Mouse (Mus musculus) left cerebral cortex, adult 2 months (tissue): ENCODE data around the gene Ctdnep1. TPM values are rescaled to one million over a fixed set of nuclear protein-coding genes. Genes with fewer than 3 reads are reported as not detected.

Experiments
- DNase-seq, 2 experiments: peaks; one replicate each; pipeline ENCODE4 v3.0.0; 2021 to 2022; ENCODE audit warnings: low spot score in 2 of 2, mixed read lengths in 1 of 2; ENCODE audit errors: extremely low spot score in 1 of 2
- H3K27ac ChIP-seq: fragments of 200-600 bp; 2 replicates; pipeline ENCODE4 v1.8.1; 2022
- H3K4me3 ChIP-seq: fragments of 200-600 bp; 2 replicates; pipeline ENCODE4 v1.8.1; 2022
- CTCF ChIP-seq: fragments of 200-600 bp; IDR thresholded peaks from 2 replicates; pipeline ENCODE4 v1.8.1; 2022; ENCODE audit warnings: antibody characterized with exemption, mild to moderate bottlenecking, moderate library complexity
- intact Hi-C: fragments of 180-260 bp; cut with DNase I; formaldehyde crosslinking; loops from one replicate; pipeline ENCODE4 v1.15.1; 2025
- long read RNA-seq, 2 experiments: library from polyadenylated mRNA; stranded (forward); transcript quantifications; one replicate each; pipeline ENCODE4 v2.0.0; 2021; ENCODE audit warnings: borderline mapping rate in 2 of 2
- total RNA-seq, 2 experiments: library from RNA; stranded (reverse); gene quantifications; 2 replicates each; pipeline ENCODE4 v1.2.3; 2021

The Ctdnep1 gene
- 100 to 1,000 TPM; 116 to 124 TPM for total RNA-seq
- long read RNA-seq, experiment 1, transcript Ctdnep1-201 (8 exons, 1,627 nt) = major isoform, 18 of 30 reads
- long read RNA-seq, experiment 1, partial matches to known transcripts = 4 of 30 reads
- long read RNA-seq, experiment 1, other reads (novel, unspliced or antisense) = 7 of 30 reads
- long read RNA-seq, experiment 2, transcript Ctdnep1-201 (8 exons, 1,627 nt) = major isoform, 14 of 22 reads
- long read RNA-seq, experiment 2, partial matches to known transcripts = 2 of 22 reads
- long read RNA-seq, experiment 2, other reads (novel, unspliced or antisense) = 6 of 22 reads

- TF ChIP-seq CTCF = no peak
- DNase-seq = peak in 1 of 2 experiments; percentile 43
- intact Hi-C loops = loop anchor here (1.0 to 2.0 kb wide), 4 partner anchors 14 to 222 kb away; partner anchors contain the start of genes Eif5a, Phf23 and Ybx2
- peak within 1 kb of the TSS; percentile 95 for H3K27ac ChIP-seq
- peak within 1 kb of the TSS; percentile 61 for H3K4me3 ChIP-seq
These were observed at the start of gene Ctdnep1 for GRCm38 (mm10) chr11:69981141-69981762. TSS of gene Ctdnep1 (plus strand) at chr11:69981156.

DNA sequence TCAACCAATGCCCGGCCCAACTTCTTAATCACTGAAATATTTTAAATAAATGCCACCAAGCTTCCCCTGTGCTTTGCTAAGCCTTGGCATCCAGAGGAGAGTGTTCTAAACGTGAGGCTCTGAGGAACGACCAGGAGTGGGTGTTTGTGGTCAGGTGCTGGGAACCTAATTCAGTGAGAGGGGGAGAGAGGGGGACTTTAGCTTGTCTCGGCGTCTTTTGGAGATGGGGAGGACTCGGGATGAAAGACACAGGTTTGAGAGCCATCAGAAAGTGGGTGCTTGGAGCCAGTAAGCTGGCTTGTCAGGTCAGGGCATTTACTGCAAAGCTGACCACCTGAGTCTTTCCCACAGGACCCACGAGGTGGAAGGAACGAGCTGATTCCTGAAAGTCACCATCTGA is 49.2 kb upstream of the Ctdnep1 start:
- Histone ChIP-seq H3K27ac (no peak overlapping the region), H3K4me3 (no peak overlapping the region)
- intact Hi-C loops = loop anchor here (5.0 kb wide), 1 partner anchor 126 kb away; no protein-coding TSS in a partner anchor
- TF ChIP-seq CTCF = no peak
- no peak for DNase-seq

DNA sequence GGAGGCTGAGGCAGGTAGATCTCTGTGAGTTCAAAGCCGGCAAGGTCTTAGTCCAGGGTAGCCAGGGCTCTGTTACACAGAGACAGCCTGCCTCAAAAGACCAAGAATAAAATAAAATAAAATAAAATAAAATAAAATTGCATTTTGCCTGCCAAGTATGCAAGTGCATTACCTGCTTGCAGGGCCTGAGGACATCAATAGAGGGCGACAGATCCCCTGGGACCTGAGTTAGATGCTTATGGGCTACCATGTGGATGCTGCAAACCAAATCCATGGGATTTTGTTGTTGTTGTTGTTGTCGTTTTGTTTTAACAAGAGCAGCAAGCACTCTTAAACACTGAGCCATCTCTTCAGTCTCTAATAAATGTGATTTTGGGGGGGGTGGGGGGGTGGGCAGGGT is 48.7 kb upstream of the Ctdnep1 start:
- no peak overlapping the region for H3K4me3 ChIP-seq
- DNase-seq = no peak
- intact Hi-C loops = loop anchor here (5.0 kb wide), 1 partner anchor 125 kb away; no protein-coding TSS in a partner anchor

DNA sequence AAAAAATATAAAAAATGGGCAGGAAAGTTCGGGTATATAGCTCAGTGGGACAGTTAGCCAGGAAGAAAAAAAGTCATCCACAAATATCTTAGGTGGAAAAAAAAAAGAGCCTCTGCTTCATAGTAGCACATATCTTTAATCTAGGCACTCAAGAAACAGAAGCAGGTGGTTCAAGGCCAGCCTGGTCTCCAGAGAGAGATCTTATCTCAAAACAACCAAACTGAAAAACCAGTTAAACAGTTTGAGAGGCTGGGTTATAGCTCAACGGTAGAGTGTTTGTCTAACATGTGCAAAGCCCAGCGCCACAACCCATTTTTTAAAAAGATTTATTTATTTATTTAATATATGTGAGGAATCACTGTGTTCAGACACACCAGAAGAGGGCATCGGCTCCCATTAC is 47.9 kb upstream of the Ctdnep1 start:
- H3K27ac ChIP-seq = no peak overlapping the region
- DNase-seq = no peak
- intact Hi-C loops = loop anchor here (5.0 kb wide), 1 partner anchor 124 kb away; no protein-coding TSS in a partner anchor
- TF ChIP-seq CTCF = no peak
- no peak overlapping the region for H3K4me3 ChIP-seq

More for the DNA sequence above, 48.7 kb upstream of the Ctdnep1 start:
- TF ChIP-seq CTCF = peak; percentile 42
- no peak overlapping the region for H3K27ac ChIP-seq

- peak; percentile 91 for TF ChIP-seq CTCF
- peak; percentile 80 to 93 for DNase-seq
- H3K27ac ChIP-seq = no peak overlapping the region
- intact Hi-C loops = loop anchor here (1.0 to 5.0 kb wide), 4 partner anchors 15 to 279 kb away; partner anchors contain the start of genes Ctdnep1 and Slc16a11
- no peak overlapping the region for H3K4me3 ChIP-seq
These were observed 46.8 kb upstream of the Ctdnep1 start for GRCm38 (mm10) chr11:69934169-69934568.

- no peak for TF ChIP-seq CTCF
- no peak for DNase-seq
- no peak overlapping the region for H3K4me3 ChIP-seq
- no peak overlapping the region for H3K27ac ChIP-seq
- intact Hi-C loops = loop anchor here (1.0 to 5.0 kb wide), 4 partner anchors 15 to 278 kb away; partner anchors contain the start of genes Ctdnep1 and Slc16a11
These were observed 46.3 kb upstream of the Ctdnep1 start for GRCm38 (mm10) chr11:69934681-69935080.

DNA sequence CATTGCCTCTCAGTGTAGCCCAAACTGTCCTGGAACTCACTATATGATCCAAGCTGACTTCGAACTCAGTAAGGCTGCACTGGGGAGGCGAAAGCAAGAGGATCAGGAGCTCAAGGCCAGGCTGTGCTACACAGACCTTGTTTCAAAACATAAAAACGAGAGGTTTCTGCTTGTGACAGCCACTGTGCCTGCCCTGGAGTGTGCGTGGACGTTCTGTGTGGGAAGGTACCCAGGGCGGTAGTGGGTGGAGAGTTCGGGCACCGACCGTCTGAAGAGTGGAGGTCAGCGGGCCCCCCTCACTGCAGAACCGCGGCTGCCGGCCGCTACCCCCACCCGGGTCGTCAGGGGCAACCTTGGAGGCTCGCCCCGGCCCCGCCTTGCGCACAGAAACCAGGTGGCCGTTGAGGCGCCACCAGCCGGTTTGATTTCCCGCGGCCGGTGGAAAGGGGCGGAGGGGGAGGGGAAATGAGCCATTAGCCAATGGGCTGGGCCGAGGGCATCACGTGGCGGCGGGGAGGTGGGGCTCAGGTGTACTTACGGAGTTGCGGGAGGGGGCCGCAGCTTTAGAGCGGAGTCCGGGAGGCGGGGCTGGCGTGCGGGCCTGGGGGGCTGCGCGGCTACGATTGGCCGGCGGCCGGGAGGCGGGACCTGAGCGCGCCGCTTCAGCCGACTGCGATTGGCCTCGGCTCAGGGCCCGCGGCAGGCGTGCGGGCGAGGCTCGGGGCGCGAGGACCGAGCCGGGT is 45.6 kb upstream of the Ctdnep1 start, which contains the start of gene Ybx2:
Gene Ybx2, plus strand, starts transcription at position 660 of the 743 bp plus-strand sequence.
- TF ChIP-seq CTCF = no peak
- intact Hi-C loops = loop anchor here (2.0 kb wide), 2 partner anchors 45 to 277 kb away; partner anchors contain the start of genes Ctdnep1 and Slc16a11
- Histone ChIP-seq H3K4me3 (peak within 1 kb of the TSS; percentile 47), H3K27ac (no peak within 1 kb of the TSS)
- DNase-seq = peak; percentile 85 to 88

DNA sequence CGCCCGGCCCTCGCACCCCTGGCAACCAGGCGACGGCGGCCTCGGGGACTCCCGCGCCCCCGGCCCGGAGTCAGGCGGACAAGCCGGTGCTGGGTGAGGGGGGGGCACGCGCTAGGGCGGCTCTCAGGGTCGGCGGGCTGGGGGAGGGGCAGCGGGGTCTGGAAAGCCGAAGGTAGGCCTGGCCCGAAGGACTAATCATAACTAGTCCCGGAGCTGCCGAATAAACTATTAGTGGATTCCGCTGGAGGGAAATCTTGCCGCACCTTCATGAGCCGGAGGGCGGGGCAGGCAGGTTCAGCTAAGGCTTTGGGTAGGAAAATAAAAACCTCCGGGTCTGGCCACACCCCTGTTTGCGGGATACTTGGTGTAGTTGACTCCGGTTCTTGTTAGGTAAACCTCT is 44.8 kb upstream of the Ctdnep1 start:
- intact Hi-C loops = no loop called here
- Histone ChIP-seq H3K4me3 (peak overlapping the region; percentile 47), H3K27ac (no peak overlapping the region)
- TF ChIP-seq CTCF = no peak
- no peak for DNase-seq

DNA sequence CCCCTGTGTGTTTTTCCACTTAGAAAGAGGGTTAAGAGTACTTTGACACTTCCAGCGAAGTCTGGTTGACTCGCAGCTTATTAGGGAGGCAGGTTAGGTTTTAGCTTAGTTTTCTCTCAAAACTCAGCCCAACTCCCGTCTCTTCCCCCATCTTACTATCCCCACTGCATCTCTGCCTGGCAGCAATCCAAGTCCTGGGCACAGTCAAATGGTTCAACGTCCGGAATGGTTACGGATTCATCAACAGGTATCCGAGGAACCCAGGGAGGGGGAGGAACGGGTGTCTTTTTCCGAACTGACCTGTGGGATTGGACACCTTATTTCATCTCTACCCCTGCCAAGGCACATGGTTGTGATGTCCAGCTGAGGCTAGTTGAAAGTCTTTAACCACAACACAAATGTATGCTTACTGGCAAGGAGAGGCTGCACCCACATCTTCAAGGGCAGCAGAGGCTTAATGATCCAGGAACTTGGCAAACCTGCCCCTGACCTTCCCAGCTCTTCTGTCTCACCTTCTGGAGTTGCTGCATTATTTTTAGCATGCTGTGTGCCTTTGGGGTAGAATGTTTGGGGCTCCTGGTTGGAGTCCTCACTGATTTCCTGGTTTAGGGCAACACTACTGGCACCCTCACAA is 44.1 kb upstream of the Ctdnep1 start:
- Histone ChIP-seq H3K4me3 (no peak overlapping the region), H3K27ac (no peak overlapping the region)
- no peak for DNase-seq
- intact Hi-C loops = no loop called here
- no peak for TF ChIP-seq CTCF

GRCm38 (mm10) chr11:69937385-69937784 is 43.6 kb upstream of the Ctdnep1 start:
- Histone ChIP-seq H3K27ac (no peak overlapping the region), H3K4me3 (no peak overlapping the region)
- DNase-seq = no peak
- no peak for TF ChIP-seq CTCF
- intact Hi-C loops = no loop called here

GRCm38 (mm10) chr11:69937834-69938233 is 43.1 kb upstream of the Ctdnep1 start:
- TF ChIP-seq CTCF = no peak
- Histone ChIP-seq H3K4me3 (no peak overlapping the region), H3K27ac (no peak overlapping the region)
- no peak for DNase-seq
- intact Hi-C loops = no loop called here
